Mouse (Mus musculus): Measurements from ENCODE around the gene Mrto4. TPM values are rescaled to one million over a fixed set of nuclear protein-coding genes. Genes with fewer than 3 reads are reported as not detected.

The Mrto4 gene
- polyA plus RNA-seq, 1 experiment from 2014 or later: 88.6 TPM

- Histone ChIP-seq H3K4me2 (no peak overlapping the region), H3K9ac (no peak overlapping the region), H3K4me3 (no peak overlapping the region), H3K4me1 (no peaks in the 10 kb centered on the region), H3K9me3 (no peaks in the 10 kb centered on the region), H3K36me3 (replicated peaks) (0 out of 2 replicates have a peak, but pooled peaks cover 12% of the 10 kb centered on the region), H3K27ac (no peak overlapping the region), H3K27me3 (replicated peaks) (no peaks in the 10 kb centered on the region)
- 72% methylated on average over 5 of the region's 5 CpGs for WGBS
- ATAC-seq (replicated peaks): no peak
These were observed 50.1 kb downstream of the Mrto4 start for GRCm38 (mm10) chr4:139302241-139302640.

DNA sequence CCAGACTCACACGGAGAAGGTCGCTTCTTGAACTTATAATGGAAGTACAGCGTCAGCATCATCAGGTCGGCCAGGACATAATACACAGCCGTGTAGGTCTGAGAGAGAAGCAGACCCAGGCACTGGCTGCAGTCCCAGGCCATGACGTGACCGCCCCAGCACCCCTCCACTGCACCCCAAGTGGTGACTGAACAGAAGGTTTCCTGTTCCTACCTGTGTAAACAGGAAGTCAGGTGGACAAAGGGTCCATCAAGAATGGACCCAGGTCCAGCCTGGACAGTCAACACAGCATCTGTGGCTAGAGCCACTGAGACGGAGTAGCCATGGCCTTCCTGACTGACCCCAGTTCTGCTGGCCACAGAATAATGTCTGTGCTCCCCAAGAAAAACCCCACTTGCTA is 50.6 kb downstream of the Mrto4 start:
- Histone ChIP-seq H3K4me2 (no peak overlapping the region), H3K4me3 (no peak overlapping the region), H3K36me3 (replicated peaks) (0 out of 2 replicates have a peak, but pooled peaks cover 12% of the 10 kb centered on the region), H3K9me3 (no peaks in the 10 kb centered on the region), H3K27ac (no peak overlapping the region), H3K9ac (no peak overlapping the region), H3K27me3 (replicated peaks) (no peaks in the 10 kb centered on the region), H3K4me1 (no peaks in the 10 kb centered on the region)
- no peak for ATAC-seq (replicated peaks)
- WGBS: 94% methylated on average over 8 of the region's 8 CpGs

DNA sequence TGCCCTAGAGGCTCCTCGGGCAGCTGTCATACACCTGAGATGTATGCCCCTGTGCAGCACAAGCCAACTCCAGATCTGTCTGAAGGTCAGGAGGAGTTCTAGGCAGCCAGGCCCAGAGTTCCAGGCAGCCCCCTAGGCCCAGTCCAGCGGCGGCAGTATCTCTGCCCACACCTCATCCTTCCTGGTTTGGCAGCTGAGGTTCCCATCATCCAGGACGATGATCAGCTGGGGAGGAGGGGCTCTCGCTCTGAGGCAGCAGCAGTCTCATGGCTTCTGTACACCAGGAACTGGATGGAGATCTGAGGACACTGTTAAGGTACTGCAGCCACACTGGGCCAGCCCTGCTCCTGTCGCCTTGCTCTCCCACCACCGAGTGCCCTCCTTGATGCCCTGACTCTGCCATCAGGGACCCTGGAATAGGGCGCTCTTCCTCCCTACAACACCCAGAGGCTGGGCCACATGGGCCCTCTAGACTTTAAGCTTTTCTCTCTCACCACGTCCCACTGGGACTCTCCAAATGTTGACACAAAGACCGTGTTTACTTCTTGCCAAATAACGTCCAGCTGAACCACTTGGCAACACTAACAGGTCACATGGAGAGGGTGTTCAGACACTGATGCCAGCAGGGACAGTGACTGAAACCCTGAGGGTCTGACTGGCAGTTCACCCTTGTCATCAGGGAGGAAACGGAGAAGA is 53.6 kb downstream of the Mrto4 start:
- Histone ChIP-seq H3K4me1 (no peaks in the 10 kb centered on the region), H3K27ac (no peak overlapping the region), H3K4me2 (no peak overlapping the region), H3K36me3 (replicated peaks) (0 out of 2 replicates have a peak, but pooled peaks cover 12% of the 10 kb centered on the region), H3K4me3 (no peak overlapping the region), H3K9me3 (no peaks in the 10 kb centered on the region), H3K27me3 (replicated peaks) (no peaks in the 10 kb centered on the region), H3K9ac (no peak overlapping the region)
- WGBS: 86% methylated on average over 12 of the region's 12 CpGs
- ATAC-seq (replicated peaks): no peak

DNA sequence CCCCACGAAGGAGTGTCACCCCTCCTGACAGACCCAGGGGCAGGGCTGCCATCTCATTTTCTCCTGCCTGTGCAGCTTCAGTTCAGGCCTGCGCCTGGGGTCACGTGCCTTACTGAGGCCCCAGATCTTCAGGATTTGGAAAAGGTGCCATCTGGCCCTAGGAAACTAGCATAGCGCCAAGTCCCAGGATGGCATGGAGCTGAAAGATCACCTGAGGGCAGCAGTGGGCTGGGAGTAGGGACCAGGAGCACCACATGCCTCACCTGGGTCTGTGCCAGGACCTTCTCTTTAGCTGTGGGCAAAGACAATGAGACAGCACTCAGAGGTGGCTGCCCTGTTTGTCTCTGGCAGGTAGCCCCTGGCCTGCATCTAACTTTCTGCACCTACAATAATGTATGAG is 54.8 kb downstream of the Mrto4 start:
- Histone ChIP-seq H3K27me3 (replicated peaks) (no peaks in the 10 kb centered on the region), H3K27ac (no peak overlapping the region), H3K9me3 (no peaks in the 10 kb centered on the region), H3K4me1 (no peaks in the 10 kb centered on the region), H3K4me3 (no peak overlapping the region), H3K36me3 (replicated peaks) (0 out of 2 replicates have a peak, but pooled peaks cover 12% of the 10 kb centered on the region), H3K4me2 (no peak overlapping the region), H3K9ac (no peak overlapping the region)
- 80% methylated on average over 4 of the region's 4 CpGs for WGBS
- ATAC-seq (replicated peaks): no peak

Small RNA genes within 50 kb of the gene (microRNA-seq; reads per million reads assigned to microRNA genes)
- 2.4 reads per million, percentile 9 among the genes with 10 or more reads in this experiment for gene Gm24245
- 0.74 reads per million for gene Gm25732

Other genes with a start within 250 kb of the Mrto4 start
- 323 and 328 TPM in 2 replicates for gene Minos1, start 221.5 kb downstream of the Mrto4 start, polyA plus RNA-seq (2015; fragmentation: Nextera tagmentation; extraction: Ambion mirVana)
- gene Capzb, start 159.7 kb downstream of the Mrto4 start, polyA plus RNA-seq (2015; fragmentation: Nextera tagmentation; extraction: Ambion mirVana): 330 and 331 TPM in 2 replicates
- 16.3 TPM in 2 replicates for gene Pqlc2, start 41.9 kb downstream of the Mrto4 start, polyA plus RNA-seq (2015; fragmentation: Nextera tagmentation; extraction: Ambion mirVana)
- 68.5 and 72.1 TPM in 2 replicates for gene Akr7a5, start 41.8 kb downstream of the Mrto4 start, polyA plus RNA-seq (2015; fragmentation: Nextera tagmentation; extraction: Ambion mirVana)
- 47.6 and 50.8 TPM in 2 replicates for gene Emc1, start within 50 bp of the Mrto4 start, polyA plus RNA-seq (2015; fragmentation: Nextera tagmentation; extraction: Ambion mirVana)
- 101 and 111 TPM in 2 replicates for gene Ubr4, start within 50 bp of the Mrto4 start, polyA plus RNA-seq (2015; fragmentation: Nextera tagmentation; extraction: Ambion mirVana)
- gene Iffo2, start 178.0 kb upstream of the Mrto4 start, polyA plus RNA-seq (2015; fragmentation: Nextera tagmentation; extraction: Ambion mirVana): 4.1 and 4.3 TPM in 2 replicates

Measured in midbrain, embryonic 15.5 days (tissue).